Mouse (Mus musculus) limb, embryonic 12.5 days (tissue): ENCODE data around the gene Pramel1. TPM values are rescaled to one million over a fixed set of nuclear protein-coding genes. Genes with fewer than 3 reads are reported as not detected.
"Not testable (repeated sequence)": the region's sequence is repeated elsewhere in the genome, so short reads cannot be mapped to it uniquely, and the experiment has no call there.

Source experiments
- ATAC-seq: fragments of 200-750 bp; cut with Nextera tagmentation; 2 replicates; pipeline ENCODE4 v1.8.0; 2017; ENCODE audit warnings: low read depth, moderate TSS enrichment; ENCODE audit not compliant: insufficient number of reproducible peaks, insufficient read depth, low FRiP score, low TSS enrichment
- H3K27ac ChIP-seq: fragments of 300-500 bp; sonication (generic); 2 replicates; pipeline ENCODE4 v1.5.1; 2016; ENCODE audit warnings: mild to moderate bottlenecking, moderate library complexity
- H3K27me3 ChIP-seq: fragments of 300-500 bp; sonication (generic); 2 replicates; pipeline ENCODE4 v1.6.1; 2016; ENCODE audit warnings: mild to moderate bottlenecking, moderate library complexity
- H3K36me3 ChIP-seq: fragments of 300-500 bp; sonication (generic); 2 replicates; pipeline ENCODE4 v1.6.1; 2016; ENCODE audit warnings: mild to moderate bottlenecking, moderate library complexity
- H3K4me1 ChIP-seq: fragments of 300-500 bp; sonication (generic); replicated peaks from 2 replicates; pipeline ENCODE4 v1.6.1; 2016
- H3K4me2 ChIP-seq: fragments of 300-500 bp; sonication (generic); 2 replicates; pipeline ENCODE4 v1.6.1; 2016; ENCODE audit warnings: mild to moderate bottlenecking, moderate library complexity
- H3K4me3 ChIP-seq: fragments of 300-500 bp; sonication (generic); replicated peaks from 2 replicates; pipeline ENCODE4 v1.5.1; 2016; ENCODE audit warnings: mild to moderate bottlenecking
- H3K9ac ChIP-seq: fragments of 300-500 bp; sonication (generic); replicated peaks from 2 replicates; pipeline ENCODE4 v1.6.1; 2016; ENCODE audit warnings: mild to moderate bottlenecking, moderate library complexity
- H3K9me3 ChIP-seq: fragments of 300-500 bp; sonication (generic); 2 replicates; pipeline ENCODE4 v1.6.1; 2016; ENCODE audit warnings: mild to moderate bottlenecking, moderate library complexity
- WGBS: fragments of 180-500 bp; shearing (Covaris S2); methylation state at CpG from one replicate; pipeline ENCODE4 v1.1.7; 2016; 5-methylcytosine and 5-hydroxymethylcytosine counted together
- polyA plus RNA-seq: library from polyadenylated mRNA; unstranded; fragments of >200 nt; fragmentation: Nextera tagmentation; extraction: Ambion mirVana; gene quantifications from 2 replicates; pipeline ENCODE4 v1.2.1, GENCODE M21; 2016

The Pramel1 gene
- polyA plus RNA-seq: not detected in 2 replicates

DNA sequence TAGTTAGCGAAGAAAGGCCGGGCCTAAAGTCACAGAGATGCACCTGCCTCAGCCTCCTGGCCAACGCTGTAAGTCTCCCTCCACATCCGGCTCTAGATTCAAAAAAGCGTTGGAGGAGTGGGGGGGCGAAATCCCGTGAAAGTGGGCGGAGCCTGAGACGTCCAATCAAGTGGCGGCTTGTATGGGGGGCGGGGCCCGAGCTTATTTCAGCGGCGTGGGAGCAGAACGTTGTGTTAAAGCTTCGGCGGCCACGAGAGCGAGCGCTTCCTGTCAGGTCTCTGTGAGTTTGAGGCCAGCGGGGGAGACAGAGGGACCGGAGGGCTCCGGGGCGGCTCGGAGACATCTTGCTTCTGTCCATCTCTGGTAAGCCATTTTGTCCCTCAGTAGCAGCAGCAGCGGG, at the start of gene Pramel1:
Pramel1 (plus strand) TSS at position 248 of the 400 bp plus-strand sequence.
- H3K4me1 ChIP-seq: no peaks in the 10 kb centered on the region
- 80% methylated on average over 26 of the region's 26 CpGs for WGBS
- no peaks in the 10 kb centered on the region for H3K27me3 ChIP-seq
- no peak within 1 kb of the TSS for H3K27ac ChIP-seq
- no peak within 1 kb of the TSS for H3K9ac ChIP-seq
- H3K9me3 ChIP-seq: peaks cover 5% of the 10 kb centered on the region
- H3K36me3 ChIP-seq: no peaks in the 10 kb centered on the region
- no peak for ATAC-seq
- H3K4me2 ChIP-seq: no peak within 1 kb of the TSS
- H3K4me3 ChIP-seq: no peak within 1 kb of the TSS

DNA sequence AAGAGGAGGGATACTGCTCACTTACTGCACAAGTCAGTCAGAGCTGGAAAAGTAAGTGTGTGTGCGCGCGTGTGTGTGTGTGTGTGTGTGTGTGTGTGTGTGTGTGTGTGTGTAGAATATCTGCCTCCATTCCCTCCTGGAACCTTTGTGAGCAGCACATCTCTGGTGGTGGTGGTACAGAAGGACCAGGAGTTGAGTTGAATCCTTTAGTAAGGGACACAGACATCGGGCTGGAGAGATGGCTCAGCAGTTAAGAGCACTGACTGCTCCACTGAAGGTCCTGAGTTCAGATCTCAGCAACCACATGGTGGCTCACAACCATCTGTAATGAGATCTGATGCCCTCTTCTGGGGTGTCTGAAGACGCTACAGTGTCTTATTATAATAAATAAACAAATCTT, 48.7 kb upstream of the Pramel1 start:
- H3K9me3 ChIP-seq, H3K36me3 ChIP-seq, H3K27ac ChIP-seq, H3K9ac ChIP-seq, H3K4me3 ChIP-seq, ATAC-seq, H3K4me2 ChIP-seq: not testable (repeated sequence)
- Histone ChIP-seq H3K4me1 (peaks cover 17% of the 10 kb centered on the region), H3K27me3 (peaks cover 33% of the 10 kb centered on the region)
- 87% methylated on average over 5 of the region's 5 CpGs for WGBS

DNA sequence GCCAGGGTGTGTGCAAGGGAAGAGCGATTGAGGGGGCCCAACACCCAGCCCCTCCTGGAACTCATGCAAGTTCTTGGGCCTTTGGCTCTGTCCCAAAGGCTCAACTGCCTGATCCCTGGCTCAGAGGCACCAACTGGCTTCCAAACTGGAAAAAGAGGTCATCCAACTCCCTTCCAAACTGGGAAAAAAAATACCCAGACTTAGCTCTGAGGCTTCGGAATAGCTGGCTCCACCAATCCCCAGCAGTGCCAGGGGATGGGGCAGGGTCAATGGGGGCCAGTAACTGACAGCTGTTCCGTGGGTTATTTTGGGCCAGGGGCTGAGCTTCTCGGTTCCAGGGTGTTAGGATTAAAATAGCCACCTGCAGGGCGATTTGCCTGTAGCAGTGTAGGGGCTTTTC, 45.5 kb upstream of the Pramel1 start:
- no peaks in the 10 kb centered on the region for H3K9me3 ChIP-seq
- no peak overlapping the region for H3K9ac ChIP-seq
- no peak overlapping the region for H3K27ac ChIP-seq
- peaks cover 20% of the 10 kb centered on the region for H3K4me1 ChIP-seq
- no peak overlapping the region for H3K4me3 ChIP-seq
- H3K27me3 ChIP-seq: peaks cover 54% of the 10 kb centered on the region
- no peak for ATAC-seq
- H3K4me2 ChIP-seq: 0 out of 2 replicates have a peak overlapping the region, but pooled peaks have one; percentile 99
- H3K36me3 ChIP-seq: no peaks in the 10 kb centered on the region
- 25% methylated on average over 5 of the region's 5 CpGs for WGBS

DNA sequence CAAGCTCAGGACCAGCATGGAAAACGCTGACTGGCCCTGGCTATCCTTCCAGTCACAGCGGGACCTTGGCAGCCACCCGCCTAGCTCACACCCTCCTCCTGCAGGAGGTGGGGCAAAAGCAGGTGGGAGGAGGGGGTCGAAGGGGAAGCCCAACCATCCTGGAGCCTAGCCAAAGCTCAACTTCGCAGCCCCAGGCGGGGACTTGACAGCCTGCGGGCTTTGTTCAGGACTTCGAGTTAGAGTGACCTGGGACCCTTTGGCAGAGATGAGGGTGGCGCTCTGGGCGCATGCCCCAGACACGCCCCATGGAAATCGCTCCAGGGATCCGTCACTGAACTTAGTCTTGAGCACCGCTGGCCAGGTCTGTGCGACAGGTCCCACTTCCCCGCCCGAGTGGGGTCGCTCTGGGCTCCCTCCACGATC, 44.7 kb upstream of the Pramel1 start, which contains the start of gene Lrrc38:
Lrrc38 (plus strand) TSS at position 274 of the 423 bp plus-strand sequence.
- H3K9me3 ChIP-seq: no peaks in the 10 kb centered on the region
- ATAC-seq: peak; percentile 44; the same call in 1 of the 2 replicates
- no peak within 1 kb of the TSS for H3K27ac ChIP-seq
- H3K9ac ChIP-seq: peak within 1 kb of the TSS; percentile 59
- H3K4me3 ChIP-seq: peak within 1 kb of the TSS; percentile 58
- H3K27me3 ChIP-seq: peaks cover 54% of the 10 kb centered on the region
- H3K4me2 ChIP-seq: peak within 1 kb of the TSS; percentile 99
- peaks cover 23% of the 10 kb centered on the region for H3K4me1 ChIP-seq
- no peaks in the 10 kb centered on the region for H3K36me3 ChIP-seq
- WGBS: under 1% methylated on average over 19 of the region's 19 CpGs

DNA sequence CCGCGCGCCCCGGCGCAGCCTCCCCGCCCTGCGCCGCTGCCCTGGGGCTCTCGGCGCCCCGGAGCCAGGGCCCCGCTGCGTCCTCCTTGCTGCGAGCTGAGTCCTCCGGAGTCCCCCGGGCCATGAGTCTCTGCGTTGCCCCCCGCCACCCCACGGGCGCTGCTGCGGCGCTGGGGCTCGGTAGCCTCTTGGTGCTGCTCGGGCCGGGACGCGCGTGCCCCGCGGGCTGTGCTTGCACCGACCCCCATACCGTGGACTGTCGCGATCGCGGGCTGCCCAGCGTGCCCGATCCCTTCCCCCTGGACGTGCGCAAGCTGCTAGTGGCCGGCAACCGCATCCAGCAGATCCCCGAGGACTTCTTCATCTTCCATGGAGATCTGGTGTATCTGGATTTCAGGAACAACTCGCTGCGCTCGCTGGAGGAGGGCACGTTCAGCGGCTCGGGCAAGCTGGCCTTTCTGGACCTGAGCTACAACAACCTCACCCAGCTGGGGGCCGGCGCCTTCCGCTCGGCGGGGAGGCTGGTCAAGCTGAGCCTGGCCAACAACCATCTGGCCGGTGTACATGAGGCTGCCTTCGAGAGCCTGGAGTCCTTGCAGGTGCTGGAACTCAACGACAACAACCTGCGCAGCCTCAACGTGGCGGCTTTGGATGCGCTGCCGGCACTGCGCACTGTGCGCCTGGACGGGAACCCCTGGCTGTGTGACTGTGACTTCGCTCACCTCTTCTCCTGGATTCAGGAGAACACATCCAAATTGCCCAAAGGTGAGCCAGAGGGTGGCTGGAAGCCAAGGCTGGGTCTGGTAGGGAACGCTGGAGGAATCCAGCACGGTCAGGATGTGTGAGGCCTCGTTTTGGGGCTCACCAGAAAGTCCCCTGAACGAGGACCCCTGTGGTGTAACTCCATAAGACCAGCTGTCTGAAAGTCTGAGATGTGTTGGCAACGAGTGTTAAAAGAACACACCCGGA, 43.9 kb upstream of the Pramel1 start:
- Histone ChIP-seq H3K4me1 (peaks cover 23% of the 10 kb centered on the region), H3K4me3 (peak overlapping the region; percentile 58), H3K27ac (no peak overlapping the region), H3K4me2 (peak overlapping the region; percentile 99), H3K27me3 (peaks cover 54% of the 10 kb centered on the region), H3K9me3 (no peaks in the 10 kb centered on the region), H3K9ac (peak overlapping the region; percentile 59), H3K36me3 (no peaks in the 10 kb centered on the region)
- WGBS: 3% methylated on average over 71 of the region's 72 CpGs
- ATAC-seq: no peak

DNA sequence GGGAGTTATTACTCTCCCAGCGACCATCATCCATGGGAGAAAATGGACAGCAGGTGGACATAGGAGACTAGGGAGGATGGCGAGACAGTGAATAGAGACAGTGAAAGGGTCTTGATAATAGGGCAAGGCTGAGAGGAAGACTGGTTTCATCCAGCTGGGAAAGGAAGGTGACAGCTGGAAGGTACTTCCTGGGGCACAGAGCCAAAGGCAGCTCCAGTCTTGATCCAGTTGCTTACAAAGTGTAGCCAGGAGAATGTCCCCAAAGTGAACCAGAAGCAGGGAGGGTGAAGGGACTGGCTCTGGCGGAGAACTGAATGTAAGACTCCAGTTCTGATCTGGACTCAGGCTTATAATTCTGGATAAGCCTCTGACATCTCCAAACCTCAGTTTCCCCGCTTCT, 41.9 kb upstream of the Pramel1 start:
- no peak overlapping the region for H3K9ac ChIP-seq
- peaks cover 53% of the 10 kb centered on the region for H3K27me3 ChIP-seq
- no peak for ATAC-seq
- WGBS: 71% methylated on average over 4 of the region's 4 CpGs
- no peaks in the 10 kb centered on the region for H3K9me3 ChIP-seq
- no peak overlapping the region for H3K4me2 ChIP-seq
- H3K4me3 ChIP-seq: no peak overlapping the region
- peaks cover 23% of the 10 kb centered on the region for H3K4me1 ChIP-seq
- no peaks in the 10 kb centered on the region for H3K36me3 ChIP-seq
- no peak overlapping the region for H3K27ac ChIP-seq

DNA sequence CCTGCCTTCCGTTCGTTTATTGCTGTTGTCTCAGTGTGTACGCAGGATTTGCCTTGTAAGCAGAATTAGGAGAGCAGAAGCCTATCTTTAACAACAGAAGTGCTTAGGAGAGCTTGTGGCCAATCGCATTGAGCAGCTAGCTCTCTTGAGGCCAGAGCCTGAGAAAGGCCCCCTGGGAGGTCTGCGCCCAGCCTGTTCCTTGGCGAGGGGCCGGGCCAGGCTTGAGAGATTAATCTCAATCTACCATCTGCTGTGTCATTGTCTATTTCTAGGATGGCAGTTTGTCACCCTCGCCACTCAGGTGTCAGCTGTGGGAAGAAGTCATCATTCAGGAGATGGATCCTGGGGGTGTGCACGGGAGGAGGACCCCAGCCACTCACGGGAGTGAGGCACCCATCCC, 32.7 kb upstream of the Pramel1 start:
- no peak for ATAC-seq
- Histone ChIP-seq H3K36me3 (no peaks in the 10 kb centered on the region), H3K4me2 (no peak overlapping the region), H3K4me1 (no peaks in the 10 kb centered on the region), H3K9me3 (no peaks in the 10 kb centered on the region), H3K9ac (no peak overlapping the region), H3K4me3 (no peak overlapping the region), H3K27me3 (no peaks in the 10 kb centered on the region), H3K27ac (no peak overlapping the region)
- 71% methylated on average over 10 of the region's 10 CpGs for WGBS

DNA sequence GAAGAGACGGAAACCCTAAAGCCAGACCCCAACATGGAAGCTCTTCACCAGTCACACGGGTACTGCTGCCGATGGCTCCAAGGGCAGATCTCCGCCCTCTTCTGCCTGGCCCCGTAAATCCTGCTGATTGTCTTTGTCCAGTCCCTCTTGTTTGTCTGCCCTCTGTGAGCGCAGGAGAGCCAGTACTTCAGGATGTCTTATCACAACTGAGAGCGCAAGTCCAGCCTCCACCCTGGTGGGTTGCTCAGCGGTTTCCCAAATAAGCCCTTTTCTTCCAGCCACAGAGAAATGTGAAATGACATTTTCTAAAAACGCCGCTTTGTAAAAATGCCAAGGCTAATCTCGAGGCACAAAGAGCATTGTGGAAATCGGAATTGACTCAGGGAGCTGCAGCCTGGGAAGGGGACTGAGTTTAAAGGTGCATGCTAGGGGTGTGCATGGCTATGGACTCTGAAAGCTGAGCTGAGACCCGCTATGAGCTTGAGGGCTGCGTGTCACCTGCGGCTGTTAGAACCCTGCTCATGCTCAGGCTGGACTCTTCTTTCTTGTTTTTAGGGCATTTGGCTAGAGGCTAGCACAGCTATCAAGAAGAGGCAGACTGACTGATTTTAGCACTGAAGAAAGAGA, 27.7 kb upstream of the Pramel1 start:
- Histone ChIP-seq H3K9ac (no peak overlapping the region), H3K27ac (no peak overlapping the region), H3K4me3 (no peak overlapping the region), H3K4me1 (no peaks in the 10 kb centered on the region), H3K4me2 (no peak overlapping the region), H3K9me3 (no peaks in the 10 kb centered on the region), H3K27me3 (no peaks in the 10 kb centered on the region), H3K36me3 (no peaks in the 10 kb centered on the region)
- 68% methylated on average over 15 of the region's 15 CpGs for WGBS
- ATAC-seq: no peak

DNA sequence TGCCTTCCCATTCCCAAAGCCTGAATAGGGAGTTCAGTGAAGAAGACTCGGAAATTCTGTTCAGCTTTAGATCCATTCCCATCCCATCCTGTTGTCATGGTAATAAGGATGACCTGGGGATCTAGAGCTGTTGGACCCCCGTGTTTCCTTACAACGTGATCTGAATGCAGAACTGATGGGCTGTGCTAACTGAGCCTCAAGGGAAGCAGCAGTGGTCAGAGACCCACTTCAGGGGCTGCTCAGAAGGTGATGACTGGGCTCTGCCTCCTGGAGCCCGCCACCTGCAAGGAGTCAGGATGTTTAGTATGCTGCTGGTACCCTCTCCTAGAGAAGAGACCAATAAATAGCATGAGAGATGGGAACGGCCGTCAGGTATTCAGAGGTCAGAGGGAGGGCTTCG, 14.7 kb upstream of the Pramel1 start:
- no peak overlapping the region for H3K27ac ChIP-seq
- no peak for ATAC-seq
- no peak overlapping the region for H3K9ac ChIP-seq

DNA sequence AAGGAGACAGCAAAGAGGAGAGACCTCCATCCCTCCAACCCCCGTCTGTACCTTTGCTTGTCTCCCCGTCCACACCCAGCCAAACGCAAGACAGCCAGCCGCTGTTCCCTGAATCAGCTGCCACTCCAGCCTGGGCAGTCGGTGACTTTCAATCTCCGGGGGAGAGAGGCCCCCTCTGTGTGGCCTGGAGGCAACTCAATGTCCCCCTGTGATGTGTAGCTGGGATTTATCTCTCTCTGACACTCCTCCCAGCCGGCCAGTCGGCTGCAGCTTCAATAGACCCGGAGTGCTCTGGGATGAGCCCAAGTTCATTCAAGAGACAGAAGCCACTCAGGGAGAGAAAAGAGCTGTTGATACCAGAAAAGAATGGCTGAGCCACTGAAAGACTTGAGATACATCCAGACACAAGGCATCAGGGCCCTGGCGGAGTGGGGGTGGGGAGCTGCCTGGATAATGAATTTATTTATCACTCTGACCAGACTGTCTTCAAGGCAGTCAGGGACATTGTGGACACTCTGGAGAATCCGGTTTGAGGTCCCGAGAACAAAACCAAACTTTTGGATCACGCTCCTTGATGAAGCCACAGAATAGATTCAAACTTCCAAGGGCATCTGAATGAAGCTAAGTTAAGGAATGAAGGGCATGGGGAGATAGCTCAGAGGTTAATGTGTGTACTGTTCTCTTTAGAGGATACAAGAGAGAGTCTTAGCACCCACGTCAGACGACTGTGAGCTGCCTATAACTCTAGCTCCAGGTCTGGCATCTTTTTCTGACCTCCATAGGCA, 14.1 kb upstream of the Pramel1 start:
- no peak for ATAC-seq
- H3K4me3 ChIP-seq: no peak overlapping the region
- 36% methylated on average over 15 of the region's 15 CpGs for WGBS
- peaks cover 24% of the 10 kb centered on the region for H3K27me3 ChIP-seq
- no peaks in the 10 kb centered on the region for H3K36me3 ChIP-seq
- H3K4me2 ChIP-seq: no peak overlapping the region
- no peaks in the 10 kb centered on the region for H3K9me3 ChIP-seq
- no peak overlapping the region for H3K9ac ChIP-seq
- no peak overlapping the region for H3K27ac ChIP-seq
- no peaks in the 10 kb centered on the region for H3K4me1 ChIP-seq

More for the DNA sequence above, 14.7 kb upstream of the Pramel1 start:
- H3K4me2 ChIP-seq: no peak overlapping the region
- H3K9me3 ChIP-seq: no peaks in the 10 kb centered on the region
- WGBS: 39% methylated on average over 7 of the region's 7 CpGs
- no peak overlapping the region for H3K4me3 ChIP-seq
- H3K4me1 ChIP-seq: no peaks in the 10 kb centered on the region
- H3K27me3 ChIP-seq: peaks cover 24% of the 10 kb centered on the region
- H3K36me3 ChIP-seq: no peaks in the 10 kb centered on the region

DNA sequence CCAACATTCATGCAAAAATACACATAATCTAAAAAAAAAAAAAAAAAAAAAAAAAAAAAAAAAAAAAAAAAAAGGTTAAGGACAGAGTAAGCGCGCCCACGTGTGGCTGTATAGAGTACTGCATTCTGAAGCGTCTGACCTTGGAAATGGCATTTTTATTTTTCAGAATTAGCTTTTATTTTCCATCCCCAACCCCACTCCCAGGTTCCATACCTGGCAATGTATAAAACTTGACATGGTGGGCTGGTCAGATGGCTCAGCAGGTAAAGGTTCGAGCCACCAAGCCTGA, 13.6 kb upstream of the Pramel1 start:
- 0% methylated on average over 5 of the region's 5 CpGs for whole genome bisulfite sequencing
- H3K27ac ChIP-seq: no peak overlapping the region
- no peak overlapping the region for H3K9ac ChIP-seq
- H3K9me3 ChIP-seq: no peaks in the 10 kb centered on the region
- no peak for ATAC-seq
- H3K27me3 ChIP-seq: peaks cover 24% of the 10 kb centered on the region
- H3K36me3 ChIP-seq: no peaks in the 10 kb centered on the region
- H3K4me2 ChIP-seq: no peak overlapping the region
- H3K4me1 ChIP-seq: no peaks in the 10 kb centered on the region
- H3K4me3 ChIP-seq: no peak overlapping the region
